Mouse (Mus musculus): Measurements from ENCODE around the gene Ctrc.
A peak's percentile ranks its signal among the peaks of the same experiment; 100 is the strongest.

The Ctrc gene

GRCm38 (mm10) chr4:141818861-141819260 is 27.3 kb downstream of the Ctrc start:
- DNase-seq = no peak

DNA sequence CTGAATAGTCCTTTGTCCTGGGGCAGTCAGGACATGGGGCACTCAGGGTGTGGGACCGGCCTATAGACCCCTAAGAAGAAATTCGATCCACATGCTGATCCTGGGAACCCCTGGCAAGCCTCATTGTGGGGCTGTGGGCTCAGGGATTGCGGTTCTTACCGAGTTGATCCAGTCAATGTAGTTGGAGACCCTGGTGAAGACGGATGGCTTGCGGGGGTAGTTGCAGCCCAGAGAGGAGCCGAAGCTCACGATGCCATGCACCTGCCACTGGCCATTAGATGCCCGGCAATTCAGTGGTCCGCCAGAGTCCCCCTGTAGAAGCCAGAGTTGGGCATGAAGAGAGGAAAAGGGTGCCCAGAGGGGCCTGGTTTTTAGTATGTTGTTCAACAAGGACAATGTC is 28.5 kb downstream of the Ctrc start:
- no peak for DNase-seq

- peak; percentile 35 to 53 for DNase-seq
Measured at GRCm38 (mm10) chr4:141816776-141817655, 29.1 kb downstream of the Ctrc start.

- DNase-seq = peak; percentile 34 to 51
Measured at GRCm38 (mm10) chr4:141816267-141816666, 29.9 kb downstream of the Ctrc start.

- DNase-seq = no peak
Measured at GRCm38 (mm10) chr4:141811375-141811774, 34.8 kb downstream of the Ctrc start.

DNA sequence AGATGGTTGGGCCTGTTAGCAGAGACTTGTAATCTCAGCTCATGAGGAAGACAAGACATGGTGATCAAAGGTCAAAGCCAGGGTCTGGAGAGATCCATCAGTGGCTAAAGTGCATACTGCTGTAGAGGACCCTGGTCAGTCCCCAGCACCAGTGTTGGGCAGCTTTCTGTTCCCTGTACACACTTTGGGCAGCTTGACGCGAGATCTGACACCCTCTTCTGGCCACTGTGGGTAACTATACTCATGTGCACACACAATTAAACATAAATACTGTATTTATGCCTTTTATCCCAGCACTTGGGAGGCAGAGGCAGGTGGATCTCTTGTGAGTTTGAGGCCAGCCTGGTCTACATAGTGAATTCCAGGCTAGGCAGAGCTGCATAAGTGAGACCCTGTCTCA is 35.2 kb downstream of the Ctrc start:
- DNase-seq = no peak

DNA sequence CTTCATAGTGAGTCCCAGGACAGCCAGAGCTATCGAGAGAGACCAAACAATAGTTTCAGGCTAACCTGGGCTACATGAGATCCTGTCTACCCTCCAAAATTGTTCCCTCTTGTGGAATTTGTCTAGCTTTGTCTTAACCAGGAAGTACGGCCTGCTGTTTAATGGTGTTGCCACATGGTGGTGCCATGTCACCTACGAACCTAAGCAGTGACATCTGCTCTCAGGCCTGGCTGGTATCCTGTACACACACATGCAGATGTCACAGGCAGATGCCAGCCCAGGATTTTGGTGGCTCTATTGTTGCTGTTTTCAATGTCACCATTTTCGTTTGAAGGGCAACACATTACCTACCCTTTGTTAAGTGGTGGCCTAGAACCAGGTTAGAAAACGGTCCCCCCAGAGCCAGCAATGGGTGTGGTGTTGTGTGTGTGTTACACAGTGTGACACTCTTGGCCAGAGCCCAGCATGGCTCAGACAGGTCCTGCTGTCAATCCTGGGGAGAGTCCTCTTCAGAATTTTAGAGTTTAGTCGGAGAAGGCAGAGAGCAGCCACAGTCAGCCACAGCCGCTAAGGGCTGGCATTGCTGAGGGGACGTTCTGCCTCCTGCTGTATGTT is 36.2 kb downstream of the Ctrc start:
- peak; percentile 57 to 62 for DNase-seq

- DNase-seq = no peak
Measured at GRCm38 (mm10) chr4:141805886-141806285, 40.3 kb downstream of the Ctrc start.

- DNase-seq = no peak
Measured at GRCm38 (mm10) chr4:141804105-141804504, 42.1 kb downstream of the Ctrc start.

- DNase-seq = no peak
Measured at GRCm38 (mm10) chr4:141797545-141797944, 48.6 kb downstream of the Ctrc start.

- DNase-seq = no peak
Measured at GRCm38 (mm10) chr4:141796954-141797353, 49.2 kb downstream of the Ctrc start.

DNA sequence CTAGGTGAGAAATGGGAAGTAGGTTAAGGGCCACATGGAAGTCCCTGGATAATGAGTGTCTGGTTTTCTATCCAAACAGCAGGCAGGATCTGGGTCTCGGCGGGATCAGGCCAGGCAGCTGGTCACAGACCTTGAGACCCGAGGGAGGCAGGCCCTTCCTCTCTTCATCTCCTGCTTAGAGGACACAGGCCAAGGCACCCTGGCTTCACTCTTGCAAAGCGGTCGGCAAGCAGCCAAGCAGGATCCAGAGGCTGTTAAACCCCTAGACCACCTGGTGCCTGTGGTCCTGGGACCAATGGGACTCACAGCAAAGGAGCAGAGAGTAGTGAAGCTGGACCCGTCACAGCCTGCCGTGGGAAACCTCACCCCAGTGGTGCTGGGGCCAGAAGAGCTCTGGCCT is 49.8 kb downstream of the Ctrc start:
- peak in 1 of 2 experiments; percentile 33 for DNase-seq

GRCm38 (mm10) chr4:141794152-141794535 is 52.0 kb downstream of the Ctrc start:
- peak in 1 of 2 experiments; percentile 19 for DNase-seq

GRCm38 (mm10) chr4:141793282-141794151 is 52.6 kb downstream of the Ctrc start, which contains the start of gene Casp9:
Gene Casp9 (plus strand): TSS chr4:141793612.
- peak; percentile 99 for DNase-seq

GRCm38 (mm10) chr4:141792554-141793281 is 53.4 kb downstream of the Ctrc start:
- DNase-seq = no peak

DNA sequence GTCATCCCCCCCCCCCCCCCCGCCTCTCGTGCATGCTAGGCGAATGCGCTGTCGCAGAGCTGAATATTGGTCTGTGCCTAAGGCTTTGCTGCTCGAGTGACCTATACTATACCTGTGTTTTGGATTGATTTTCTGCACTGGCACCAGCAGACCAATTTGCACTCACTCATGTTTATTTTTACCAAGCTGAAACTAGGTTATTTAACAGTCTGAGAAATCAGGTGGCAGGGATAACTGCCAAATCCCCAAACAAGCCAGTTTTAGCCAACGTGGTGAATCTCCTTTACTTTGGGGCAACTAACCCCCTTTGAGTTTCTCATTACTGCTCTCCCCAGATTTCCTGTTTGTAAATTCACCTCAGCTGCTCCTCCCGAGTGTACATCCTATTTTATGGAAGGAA is 54.2 kb downstream of the Ctrc start:
- DNase-seq = no peak

GRCm38 (mm10) chr4:141791486-141791885 is 54.7 kb downstream of the Ctrc start:
- DNase-seq = no peak

GRCm38 (mm10) chr4:141790524-141790990 is 55.6 kb downstream of the Ctrc start, which contains the start of gene Dnajc16:
Gene Dnajc16 (minus strand): TSS chr4:141790931.
- peak; percentile 97 to 98 for DNase-seq

GRCm38 (mm10) chr4:141789564-141790218 is 56.5 kb downstream of the Ctrc start:
- DNase-seq = no peak

DNA sequence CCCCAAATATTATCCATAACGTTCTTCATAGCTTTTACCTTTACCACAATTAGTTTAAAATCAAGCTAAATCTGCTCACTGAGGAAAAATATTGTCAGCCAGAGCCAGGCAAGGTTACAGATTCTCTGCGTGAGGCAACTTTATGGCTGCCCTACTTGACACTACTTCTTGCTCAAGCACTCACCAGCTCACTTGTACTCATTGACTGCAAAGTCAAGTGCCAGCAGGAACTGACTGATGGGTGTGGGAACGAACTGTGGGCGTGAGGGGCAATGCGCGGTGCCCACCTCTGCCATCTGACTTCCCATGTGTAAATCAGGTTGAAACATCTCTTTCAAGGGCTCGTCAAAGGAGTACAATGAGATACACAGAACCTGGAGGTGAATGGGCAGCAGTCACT is 58.7 kb downstream of the Ctrc start:
- DNase-seq = no peak

- no peak for DNase-seq
Measured at GRCm38 (mm10) chr4:141787046-141787445, 59.1 kb downstream of the Ctrc start.

GRCm38 (mm10) chr4:141786141-141786540 is 60.0 kb downstream of the Ctrc start:
- DNase-seq = no peak

Measured in cerebellum, postnatal 10 days (tissue).